Mouse (Mus musculus) thymus, adult 2 months (tissue): ENCODE results near the gene Asmt.

Source experiments
- CTCF ChIP-seq: fragments of 200-500 bp; IDR thresholded peaks from 2 replicates; pipeline ENCODE4 v1.5.1; 2012; ENCODE audit warnings: mild to moderate bottlenecking, control low read depth, low read length, moderate library complexity, borderline replicate concordance; ENCODE audit not compliant: control insufficient read depth, poor library complexity, insufficient read depth; ENCODE audit errors: extremely low read depth
- POLR2A ChIP-seq: fragments of 200-500 bp; IDR thresholded peaks from 2 replicates; pipeline ENCODE4 v1.6.1; 2012; ENCODE audit warnings: mild to moderate bottlenecking, low read length, control low read depth, moderate library complexity; ENCODE audit not compliant: control insufficient read depth, poor library complexity, insufficient read depth; ENCODE audit errors: extremely low read depth

- TF ChIP-seq CTCF (no peak), POLR2A (no peak)
Observed at GRCm38 (mm10) chrX:170676606-170677239, 4.3 kb downstream of the Asmt start.
